Mouse (Mus musculus) hindbrain, embryonic 12.5 days (tissue): ENCODE measurements around the gene Lrrc4b. TPM values are rescaled to one million over a fixed set of nuclear protein-coding genes. Genes with fewer than 3 reads are reported as not detected.

Experiments used
- ATAC-seq: fragments of 200-750 bp; cut with Nextera tagmentation; 2 replicates; pipeline ENCODE4 v1.8.0; 2017; ENCODE audit warnings: moderate TSS enrichment; ENCODE audit not compliant: low FRiP score
- H3K27ac ChIP-seq: fragments of 300-500 bp; sonication (generic); 2 replicates; pipeline ENCODE4 v1.5.1; 2016; ENCODE audit warnings: mild to moderate bottlenecking
- H3K27me3 ChIP-seq: fragments of 300-500 bp; sonication (generic); 2 replicates; pipeline ENCODE4 v1.6.1; 2016; ENCODE audit warnings: mild to moderate bottlenecking
- H3K36me3 ChIP-seq: fragments of 300-500 bp; sonication (generic); 2 replicates; pipeline ENCODE4 v1.6.1; 2016; ENCODE audit warnings: mild to moderate bottlenecking
- H3K4me1 ChIP-seq: fragments of 300-500 bp; sonication (generic); 2 replicates; pipeline ENCODE4 v1.6.1; 2016
- H3K4me2 ChIP-seq: fragments of 300-500 bp; sonication (generic); replicated peaks from 2 replicates; pipeline ENCODE4 v1.6.1; 2016; ENCODE audit warnings: mild to moderate bottlenecking
- H3K4me3 ChIP-seq: fragments of 300-500 bp; sonication (generic); 2 replicates; pipeline ENCODE4 v1.5.1; 2016; ENCODE audit warnings: mild to moderate bottlenecking
- H3K9ac ChIP-seq: fragments of 300-500 bp; sonication (generic); 2 replicates; pipeline ENCODE4 v1.6.1; 2016; ENCODE audit warnings: mild to moderate bottlenecking, moderate library complexity
- H3K9me3 ChIP-seq: fragments of 300-500 bp; sonication (generic); replicated peaks from 2 replicates; pipeline ENCODE4 v1.6.1; 2016; ENCODE audit warnings: mild to moderate bottlenecking
- WGBS: fragments of 180-500 bp; shearing (Covaris S2); methylation state at CpG from one replicate; pipeline ENCODE4 v1.1.7; 2016; 5-methylcytosine and 5-hydroxymethylcytosine counted together
- polyA plus RNA-seq: library from polyadenylated mRNA; unstranded; fragments of >200 nt; fragmentation: Nextera tagmentation; extraction: Ambion mirVana; gene quantifications from 2 replicates; pipeline ENCODE4 v1.2.1, GENCODE M21; 2016

The Lrrc4b gene
- polyA plus RNA-seq, 1 experiment from 2014 or later = 12.7 TPM

- Histone ChIP-seq H3K36me3 (no peaks in the 10 kb centered on the region), H3K4me2 (no peak overlapping the region), H3K9me3 (no peaks in the 10 kb centered on the region), H3K9ac (no peak overlapping the region), H3K27me3 (peaks cover 28% of the 10 kb centered on the region), H3K4me3 (no peak overlapping the region), H3K4me1 (peaks cover 33% of the 10 kb centered on the region), H3K27ac (no peak overlapping the region)
- WGBS = 69% methylated on average over 2 of the region's 2 CpGs
- no peak for ATAC-seq
These were observed 10.9 kb downstream of the Lrrc4b start for GRCm38 (mm10) chr7:44439696-44440095.

- H3K36me3 ChIP-seq = peaks cover 8% of the 10 kb centered on the region
- no peaks in the 10 kb centered on the region for H3K9me3 ChIP-seq
- no peak overlapping the region for H3K4me3 ChIP-seq
- H3K27me3 ChIP-seq = peaks cover 34% of the 10 kb centered on the region
- no peak overlapping the region for H3K27ac ChIP-seq
- 70% methylated on average over 1 of the region's 1 CpGs for WGBS
- ATAC-seq = no peak
- H3K9ac ChIP-seq = no peak overlapping the region
- peaks cover 41% of the 10 kb centered on the region for H3K4me1 ChIP-seq
- no peak overlapping the region for H3K4me2 ChIP-seq
These were observed 11.7 kb downstream of the Lrrc4b start for GRCm38 (mm10) chr7:44440479-44440878.

GRCm38 (mm10) chr7:44441180-44441579 is 12.4 kb downstream of the Lrrc4b start:
- peaks cover 48% of the 10 kb centered on the region for H3K4me1 ChIP-seq
- peak overlapping the region; percentile 87 for H3K4me2 ChIP-seq
- H3K9ac ChIP-seq = peak overlapping the region; percentile 99; the same call in 1 of the 2 replicates
- peak overlapping the region; percentile 99 for H3K27ac ChIP-seq
- no peak; the same call in 1 of the 2 replicates for ATAC-seq
- 0% methylated on average over 1 of the region's 1 CpGs for WGBS
- no peaks in the 10 kb centered on the region for H3K9me3 ChIP-seq
- H3K4me3 ChIP-seq = peak overlapping the region; percentile 71
- peaks cover 14% of the 10 kb centered on the region for H3K36me3 ChIP-seq
- H3K27me3 ChIP-seq = peaks cover 39% of the 10 kb centered on the region

GRCm38 (mm10) chr7:44441648-44442109 is 12.9 kb downstream of the Lrrc4b start:
- Histone ChIP-seq H3K4me1 (peaks cover 52% of the 10 kb centered on the region), H3K4me3 (peak overlapping the region; percentile 71), H3K27me3 (peaks cover 40% of the 10 kb centered on the region), H3K27ac (peak overlapping the region; percentile 99), H3K36me3 (peaks cover 14% of the 10 kb centered on the region), H3K9me3 (no peaks in the 10 kb centered on the region), H3K4me2 (peak overlapping the region; percentile 87), H3K9ac (peak overlapping the region; percentile 99)
- WGBS = under 1% methylated on average over 13 of the region's 14 CpGs
- ATAC-seq = peak; percentile 77

GRCm38 (mm10) chr7:44442407-44442821 is 13.6 kb downstream of the Lrrc4b start:
- peak overlapping the region; percentile 99 for H3K27ac ChIP-seq
- H3K9me3 ChIP-seq = no peaks in the 10 kb centered on the region
- peak overlapping the region; percentile 87 for H3K4me2 ChIP-seq
- peak overlapping the region; percentile 99 for H3K9ac ChIP-seq
- H3K36me3 ChIP-seq = peaks cover 19% of the 10 kb centered on the region
- peak overlapping the region; percentile 71 for H3K4me3 ChIP-seq
- ATAC-seq = peak; percentile 26
- under 1% methylated on average over 14 of the region's 14 CpGs for WGBS
- H3K4me1 ChIP-seq = peaks cover 53% of the 10 kb centered on the region
- peaks cover 40% of the 10 kb centered on the region for H3K27me3 ChIP-seq

- peaks cover 40% of the 10 kb centered on the region for H3K27me3 ChIP-seq
- no peaks in the 10 kb centered on the region for H3K9me3 ChIP-seq
- H3K36me3 ChIP-seq = peaks cover 30% of the 10 kb centered on the region
- ATAC-seq = peak; percentile 58
- H3K4me1 ChIP-seq = peaks cover 47% of the 10 kb centered on the region
- H3K4me3 ChIP-seq = peak overlapping the region; percentile 71
- peak overlapping the region; percentile 87 for H3K4me2 ChIP-seq
- WGBS = 6% methylated on average over 20 of the region's 20 CpGs
- H3K27ac ChIP-seq = peak overlapping the region; percentile 99
- peak overlapping the region; percentile 99 for H3K9ac ChIP-seq
These were observed 14.7 kb downstream of the Lrrc4b start for GRCm38 (mm10) chr7:44443268-44444173.

GRCm38 (mm10) chr7:44444886-44445527 is 16.2 kb downstream of the Lrrc4b start:
- WGBS = 24% methylated on average over 29 of the region's 29 CpGs
- Histone ChIP-seq H3K4me2 (peak overlapping the region; percentile 87), H3K27ac (no peak overlapping the region), H3K4me1 (peaks cover 51% of the 10 kb centered on the region), H3K9me3 (no peaks in the 10 kb centered on the region), H3K9ac (peak overlapping the region; percentile 73), H3K27me3 (peaks cover 35% of the 10 kb centered on the region), H3K4me3 (peak overlapping the region; percentile 71), H3K36me3 (peaks cover 44% of the 10 kb centered on the region)
- no peak for ATAC-seq

GRCm38 (mm10) chr7:44445528-44445923 is 16.7 kb downstream of the Lrrc4b start:
- 41% methylated on average over 7 of the region's 7 CpGs for WGBS
- Histone ChIP-seq H3K4me3 (peak overlapping the region; percentile 71), H3K27me3 (peaks cover 35% of the 10 kb centered on the region), H3K9ac (peak overlapping the region; percentile 73), H3K27ac (no peak overlapping the region), H3K9me3 (no peaks in the 10 kb centered on the region), H3K4me1 (peaks cover 51% of the 10 kb centered on the region), H3K4me2 (peak overlapping the region; percentile 87), H3K36me3 (peaks cover 49% of the 10 kb centered on the region)
- ATAC-seq = no peak

GRCm38 (mm10) chr7:44446070-44446855 is 17.4 kb downstream of the Lrrc4b start:
- H3K4me3 ChIP-seq = no peak overlapping the region
- peaks cover 29% of the 10 kb centered on the region for H3K27me3 ChIP-seq
- H3K4me1 ChIP-seq = peaks cover 50% of the 10 kb centered on the region
- no peaks in the 10 kb centered on the region for H3K9me3 ChIP-seq
- H3K9ac ChIP-seq = peak overlapping the region; percentile 73; the same call in 1 of the 2 replicates
- 57% methylated on average over 12 of the region's 12 CpGs for WGBS
- H3K36me3 ChIP-seq = peaks cover 52% of the 10 kb centered on the region
- H3K4me2 ChIP-seq = peak overlapping the region; percentile 87
- H3K27ac ChIP-seq = no peak overlapping the region
- ATAC-seq = no peak

- Histone ChIP-seq H3K9me3 (no peaks in the 10 kb centered on the region), H3K4me1 (peaks cover 23% of the 10 kb centered on the region), H3K27me3 (no peaks in the 10 kb centered on the region), H3K36me3 (peaks cover 72% of the 10 kb centered on the region), H3K4me2 (no peak overlapping the region), H3K9ac (no peak overlapping the region), H3K27ac (no peak overlapping the region), H3K4me3 (no peak overlapping the region)
- ATAC-seq = 0 out of 2 replicates have a peak, but pooled peaks have one; percentile 10
- WGBS = 32% methylated on average over 3 of the region's 3 CpGs
These were observed 24.4 kb downstream of the Lrrc4b start for GRCm38 (mm10) chr7:44453256-44453655.

- no peak overlapping the region for H3K27ac ChIP-seq
- H3K9ac ChIP-seq = no peak overlapping the region
- H3K27me3 ChIP-seq = peaks cover 18% of the 10 kb centered on the region
- no peak for ATAC-seq
- no peaks in the 10 kb centered on the region for H3K9me3 ChIP-seq
- H3K4me1 ChIP-seq = peaks cover 18% of the 10 kb centered on the region
- 91% methylated on average over 1 of the region's 1 CpGs for WGBS
- no peak overlapping the region for H3K4me3 ChIP-seq
- H3K36me3 ChIP-seq = peaks cover 69% of the 10 kb centered on the region
- H3K4me2 ChIP-seq = no peak overlapping the region
These were observed 27.5 kb downstream of the Lrrc4b start for GRCm38 (mm10) chr7:44456302-44456701.
